Mouse (Mus musculus) thymus, adult 2 months (tissue): ENCODE results near the gene Gse1.

Source experiments
- CTCF ChIP-seq: fragments of 200-500 bp; IDR thresholded peaks from 2 replicates; pipeline ENCODE4 v1.5.1; 2012; ENCODE audit warnings: mild to moderate bottlenecking, control low read depth, low read length, moderate library complexity, borderline replicate concordance; ENCODE audit not compliant: control insufficient read depth, poor library complexity, insufficient read depth; ENCODE audit errors: extremely low read depth
- POLR2A ChIP-seq: fragments of 200-500 bp; IDR thresholded peaks from 2 replicates; pipeline ENCODE4 v1.6.1; 2012; ENCODE audit warnings: mild to moderate bottlenecking, low read length, control low read depth, moderate library complexity; ENCODE audit not compliant: control insufficient read depth, poor library complexity, insufficient read depth; ENCODE audit errors: extremely low read depth

DNA sequence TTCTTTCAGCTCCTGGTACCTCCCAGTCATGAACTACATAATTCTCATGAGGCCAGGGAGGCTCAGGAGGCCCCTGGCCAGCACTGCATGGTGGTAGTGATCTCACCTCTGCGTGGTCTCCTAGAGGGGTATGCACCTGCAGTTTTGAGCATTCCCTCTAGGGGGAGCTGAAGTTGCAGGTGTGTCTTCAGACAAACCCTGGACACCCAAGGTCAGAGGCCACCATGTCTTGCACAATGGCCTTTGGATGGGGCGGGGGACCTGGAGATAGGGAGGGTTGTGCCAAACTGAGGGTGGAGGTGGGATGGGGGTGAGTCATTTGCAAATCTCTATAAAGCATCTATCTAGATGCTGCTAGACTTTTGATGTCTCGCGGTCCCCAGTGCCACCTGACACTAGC lies 87.4 kb downstream of the Gse1 start:
- TF ChIP-seq CTCF (peak; percentile 57; the same call in 1 of the 2 replicates), POLR2A (no peak)
